Comparison of ENCODE assay signal across 18 mouse cellular contexts in genomic region chr4:36014181-36014580, GRCm38 (mm10).
DNase-seq lines count a peak whose midpoint lies in the region; ATAC-seq and TF ChIP-seq lines count a peak whose summit lies in the region.
"Had no signal": no experiment of that assay in that cellular context is flagged by ENCODE, and none has a peak within 500 bp of the region (broad histone marks: within the 10 kb centered on the region; RNA-seq: fewer than 3 reads in every experiment).

No protein-coding gene starts in this region.

- H3K36me3 ChIP-seq in intestine, embryonic 15.5 days = no peaks in the 10 kb centered on the region
- no peaks in the 10 kb centered on the region for H3K36me3 ChIP-seq in hindbrain, embryonic 12.5 days
- H3K36me3 ChIP-seq: embryonic facial prominence, embryonic 12.5 days; heart, embryonic 13.5 days; hindbrain, embryonic 13.5 days; limb, embryonic 12.5 days had no signal

- DNase-seq in embryo, embryonic 10 days (ENCODE audit: low spot score) = peak; percentile 31
- DNase-seq in embryo, embryonic 11 days = no peak
- peak; percentile 48 for DNase-seq in lung, postnatal 36 days
- no peak for DNase-seq in lung, adult 2 months
- peak; percentile 47 for DNase-seq in yolk sac, embryonic 10.5 days (ENCODE audit: low spot score)
- DNase-seq in heart, postnatal 36 days = no peak
- DNase-seq: cerebellum, adult 9-11 months; kidney, adult 18-20 months; midbrain, embryonic 14.5 days; right cerebral cortex, postnatal 25 days had no signal

- no peak overlapping the region for H3K9ac ChIP-seq in intestine, embryonic 15.5 days
- no peak overlapping the region for H3K9ac ChIP-seq in hindbrain, embryonic 12.5 days
- H3K9ac ChIP-seq: embryonic facial prominence, embryonic 12.5 days; heart, embryonic 13.5 days; hindbrain, embryonic 13.5 days; limb, embryonic 12.5 days had no signal

- intact Hi-C loops in heart, postnatal 36 days (cut with DNase I) = no loop called here

- no peaks in the 10 kb centered on the region for H3K4me1 ChIP-seq in lung, adult 2 months (ENCODE audit: control insufficient read depth, insufficient read depth, low read length)
- no peaks in the 10 kb centered on the region for H3K4me1 ChIP-seq in intestine, embryonic 15.5 days (replicated peaks)
- no peaks in the 10 kb centered on the region for H3K4me1 ChIP-seq in hindbrain, embryonic 12.5 days
- H3K4me1 ChIP-seq: embryonic facial prominence, embryonic 12.5 days; heart, embryonic 13.5 days; hindbrain, embryonic 13.5 days; limb, embryonic 12.5 days had no signal

- no peak for TF ChIP-seq CTCF in lung, adult 2 months (IDR thresholded peaks at IDR 0.05; ENCODE audit: insufficient read depth, low read length)

- no peak for TF ChIP-seq POLR2A in lung, adult 2 months (IDR thresholded peaks at IDR 0.05; ENCODE audit: borderline replicate concordance, extremely low read depth, low read depth, low read length)

- WGBS in lung, adult 2 months = 40% methylated on average over 4 of the region's 4 CpGs
- WGBS in intestine, embryonic 15.5 days = 32% methylated on average over 4 of the region's 4 CpGs
- 62% methylated on average over 4 of the region's 4 CpGs for WGBS in hindbrain, embryonic 12.5 days

- no peaks in the 10 kb centered on the region for H3K27me3 ChIP-seq in intestine, embryonic 15.5 days (replicated peaks)
- no peaks in the 10 kb centered on the region for H3K27me3 ChIP-seq in hindbrain, embryonic 12.5 days
- H3K27me3 ChIP-seq: embryonic facial prominence, embryonic 12.5 days; heart, embryonic 13.5 days; hindbrain, embryonic 13.5 days; limb, embryonic 12.5 days; Patski had no signal

- H3K27ac ChIP-seq in intestine, embryonic 15.5 days = no peak overlapping the region
- H3K27ac ChIP-seq in hindbrain, embryonic 12.5 days = no peak overlapping the region
- H3K27ac ChIP-seq: embryonic facial prominence, embryonic 12.5 days; heart, embryonic 13.5 days; hindbrain, embryonic 13.5 days; limb, embryonic 12.5 days; macrophage had no signal

- ATAC-seq in intestine, embryonic 15.5 days = peak; percentile 70
- ATAC-seq in hindbrain, embryonic 12.5 days (ENCODE audit: low FRiP score) = no peak
- ATAC-seq: Patski had no signal

- no peak overlapping the region for H3K4me2 ChIP-seq in intestine, embryonic 15.5 days (replicated peaks)
- no peak overlapping the region for H3K4me2 ChIP-seq in hindbrain, embryonic 12.5 days (replicated peaks)
- H3K4me2 ChIP-seq: embryonic facial prominence, embryonic 12.5 days; heart, embryonic 13.5 days; hindbrain, embryonic 13.5 days; limb, embryonic 12.5 days had no signal

- H3K4me3 ChIP-seq in lung, adult 2 months (replicated peaks; ENCODE audit: extremely low read depth, low read depth, low read length) = no peak overlapping the region
- no peak overlapping the region for H3K4me3 ChIP-seq in intestine, embryonic 15.5 days (replicated peaks)
- no peak overlapping the region for H3K4me3 ChIP-seq in hindbrain, embryonic 12.5 days
- H3K4me3 ChIP-seq: embryonic facial prominence, embryonic 12.5 days; heart, embryonic 13.5 days; hindbrain, embryonic 13.5 days; limb, embryonic 12.5 days had no signal

- H3K9me3 ChIP-seq in intestine, embryonic 15.5 days = no peaks in the 10 kb centered on the region
- no peaks in the 10 kb centered on the region for H3K9me3 ChIP-seq in hindbrain, embryonic 12.5 days (replicated peaks)
- H3K9me3 ChIP-seq: embryonic facial prominence, embryonic 12.5 days; heart, embryonic 13.5 days; hindbrain, embryonic 13.5 days; limb, embryonic 12.5 days had no signal

Comparison
In these comparisons a context has a peak if more than half of its experiments do, and no peak if none do; other contexts are left out.
1. DNase-seq: peak in embryo, embryonic 10 days (single experiment), lung, postnatal 36 days (single experiment) and yolk sac, embryonic 10.5 days (single experiment); none in embryo, embryonic 11 days (single experiment), lung, adult 2 months (single experiment) and heart, postnatal 36 days (0 of 2).